Mouse (Mus musculus) right cerebral cortex, postnatal 36 days (tissue): ENCODE measurements at regions not wholly inside any gene's neighbourhood (a gene's known extent, or its start where the extent isn't known, plus 50 kb on each side); places are given as distances from the start of the nearest gene placed in this dataset.
A peak's percentile ranks its signal among the peaks of the same experiment; 100 is the strongest.

ENCODE experiments used
- DNase-seq, 2 experiments: peaks; one replicate each; pipeline ENCODE4 v3.0.0; 2022; ENCODE audit warnings: low spot score in 2 of 2, mixed read lengths in 1 of 2

DNA sequence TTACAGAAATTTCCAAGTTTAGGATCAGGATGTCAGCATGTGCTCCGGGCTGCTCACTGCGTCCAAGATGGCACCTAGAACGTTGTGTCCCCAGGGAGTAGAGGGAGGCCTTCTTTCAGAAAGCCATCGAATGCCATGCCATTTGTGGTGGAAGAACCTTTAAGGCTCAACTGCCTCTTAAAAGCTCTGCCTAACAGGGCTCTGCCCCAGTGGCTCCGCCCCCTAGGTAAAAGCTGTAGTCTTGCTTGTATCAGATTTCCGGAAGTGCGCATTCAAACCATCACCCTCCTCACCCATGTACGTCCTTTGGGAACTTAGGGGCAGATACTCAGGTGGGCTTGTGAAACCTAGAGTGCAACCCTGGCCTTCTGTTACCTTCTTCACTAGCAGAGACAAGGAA is 54.0 kb upstream of the Psmd7 start:
- no peak for DNase-seq

GRCm38 (mm10) chr8:107647936-107648335 is 59.7 kb upstream of the Psmd7 start:
- DNase-seq, result no peak

- DNase-seq, result no peak
These were observed 62.0 kb upstream of the Psmd7 start for GRCm38 (mm10) chr8:107650306-107650705.

DNA sequence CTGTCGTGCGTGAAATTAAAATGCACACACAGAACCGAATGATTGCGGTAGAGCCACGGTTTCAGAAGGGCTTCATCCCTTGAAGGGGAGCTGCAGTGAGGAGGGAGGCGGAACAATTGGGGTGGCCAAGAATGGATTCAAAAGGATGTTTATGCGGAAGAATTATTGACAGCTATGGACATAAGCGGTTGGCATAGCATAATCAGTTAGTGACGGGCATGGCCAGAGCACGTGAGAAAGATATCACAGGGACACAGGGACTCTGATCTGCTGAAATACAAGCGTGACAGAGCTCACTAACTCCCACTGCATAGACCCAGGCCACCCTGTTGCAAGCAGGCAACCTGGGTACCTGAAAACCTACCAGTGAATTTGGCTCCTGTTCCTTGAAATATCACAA is 63.2 kb upstream of the Psmd7 start:
- no peak for DNase-seq

DNA sequence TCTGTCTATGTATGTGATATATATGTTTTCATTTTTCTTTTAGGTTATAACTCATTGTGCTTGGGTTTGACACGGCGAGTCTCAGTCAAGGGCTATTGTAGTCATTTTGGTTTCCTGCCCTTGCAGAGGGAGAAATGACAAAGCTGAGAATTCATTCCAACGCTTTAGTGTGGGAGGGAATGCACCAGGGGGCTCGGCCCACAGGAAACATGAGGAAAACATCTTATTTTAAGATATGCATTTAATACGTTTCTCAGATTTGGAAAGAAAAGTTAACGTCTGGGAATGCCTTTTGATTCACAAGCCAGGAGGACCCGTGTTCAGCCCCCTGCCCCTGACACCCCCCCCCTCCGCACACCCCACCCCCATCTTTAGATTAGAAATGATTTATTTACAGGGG is 64.0 kb upstream of the Psmd7 start:
- no peak for DNase-seq

- no peak for DNase-seq
These were observed 65.4 kb upstream of the Psmd7 start for GRCm38 (mm10) chr8:107653711-107654110.

GRCm38 (mm10) chr8:107656622-107657021 is 68.4 kb upstream of the Psmd7 start:
- no peak for DNase-seq

DNA sequence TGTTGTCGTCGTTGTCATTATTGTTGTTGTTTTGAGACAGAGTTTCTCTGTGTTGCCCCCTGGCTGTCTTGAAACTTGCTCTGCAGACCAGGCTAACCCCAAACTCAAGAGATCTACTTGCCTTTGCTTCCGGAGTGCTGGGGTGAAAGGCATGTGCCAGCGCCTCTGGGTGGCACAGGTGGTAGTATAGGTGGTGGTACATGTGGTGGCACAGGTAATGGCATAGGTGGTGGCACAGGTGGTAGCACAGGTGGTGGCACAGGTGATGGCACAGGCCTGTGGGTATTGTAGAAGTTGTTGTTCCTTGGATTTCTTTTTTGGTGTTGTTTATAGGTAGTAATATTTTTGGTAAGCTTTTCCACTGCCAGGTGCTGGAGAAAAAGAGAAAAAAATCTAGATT is 69.5 kb upstream of the Psmd7 start:
- DNase-seq, result no peak

DNA sequence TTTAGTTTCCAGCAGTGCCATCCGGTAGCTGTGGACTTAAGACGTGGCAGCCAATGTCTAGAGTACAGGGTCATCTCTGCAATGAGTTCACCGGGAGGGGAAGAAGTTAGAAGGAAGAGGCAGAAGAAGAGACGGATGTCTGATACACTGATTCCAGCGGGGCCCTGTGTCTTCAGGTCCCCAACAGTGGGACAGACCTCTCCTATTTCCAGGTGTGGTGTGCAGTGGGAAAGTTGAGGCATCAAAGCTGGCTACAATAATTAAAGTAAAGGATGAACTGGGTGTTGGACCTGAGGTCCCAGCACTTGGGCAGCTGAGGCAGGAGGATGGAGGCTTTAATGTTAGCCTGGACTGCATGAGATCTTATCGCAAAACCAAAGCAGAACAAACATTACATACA is 70.1 kb upstream of the Psmd7 start:
- no peak for DNase-seq

DNA sequence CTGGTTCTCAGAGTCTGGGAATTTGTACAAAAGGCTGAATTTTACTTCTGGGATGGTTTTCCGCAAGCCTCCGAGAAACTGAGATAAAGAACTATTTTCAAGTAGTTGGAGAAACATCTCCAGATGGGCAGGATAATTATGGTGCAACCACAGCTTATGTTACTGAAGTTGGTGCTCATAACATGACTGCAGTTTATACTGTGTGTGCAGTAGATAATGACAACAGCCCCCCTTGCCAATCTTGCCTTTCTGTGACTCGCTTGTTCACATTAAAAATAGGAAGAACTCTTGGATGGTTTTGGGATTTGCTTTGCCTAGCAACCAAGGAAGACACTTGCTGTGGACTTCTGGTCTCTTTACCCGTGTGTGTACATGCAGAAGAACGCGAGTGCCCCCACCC is 72.4 kb upstream of the Psmd7 start:
- peak; percentile 5 to 12 for DNase-seq

DNA sequence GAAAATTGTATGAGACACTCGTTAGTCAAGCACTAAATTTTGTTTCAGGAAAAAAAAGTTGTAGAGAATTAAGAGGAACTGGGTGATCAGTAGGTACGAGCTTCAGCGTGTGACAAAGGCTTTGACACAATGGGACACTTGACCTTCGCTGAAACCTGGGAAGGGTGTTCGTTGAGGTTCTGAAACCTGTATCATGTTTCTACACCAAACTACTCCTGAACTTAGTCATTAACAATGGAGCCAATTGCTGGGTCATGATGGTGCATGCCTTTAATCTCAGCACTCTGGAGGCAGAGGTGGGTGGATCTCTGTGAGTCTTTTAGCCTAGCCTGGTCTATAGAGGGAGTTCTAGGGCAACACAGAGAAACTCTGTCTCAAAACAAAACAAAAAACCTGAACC is 81.3 kb upstream of the Psmd7 start:
- no peak for DNase-seq

DNA sequence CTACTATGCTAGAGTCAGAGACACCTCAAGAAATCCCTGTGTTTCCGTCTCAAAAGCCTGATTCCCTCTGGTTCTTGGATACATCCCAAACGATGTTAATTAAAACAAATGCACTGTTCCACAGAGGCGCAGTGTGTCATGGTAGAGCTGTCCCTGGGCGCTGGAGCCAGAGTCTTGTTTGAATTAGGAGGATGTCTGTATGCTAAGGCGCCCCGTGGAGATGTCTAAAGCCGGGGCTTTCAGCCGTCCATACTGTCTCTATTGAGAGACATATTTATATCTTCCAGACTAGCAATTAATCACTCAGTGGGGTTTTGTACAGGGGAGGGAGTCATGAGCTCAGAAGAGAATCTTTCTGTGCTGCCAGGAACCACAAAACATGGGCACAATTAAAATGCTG is 83.2 kb upstream of the Psmd7 start:
- DNase-seq, result no peak

DNA sequence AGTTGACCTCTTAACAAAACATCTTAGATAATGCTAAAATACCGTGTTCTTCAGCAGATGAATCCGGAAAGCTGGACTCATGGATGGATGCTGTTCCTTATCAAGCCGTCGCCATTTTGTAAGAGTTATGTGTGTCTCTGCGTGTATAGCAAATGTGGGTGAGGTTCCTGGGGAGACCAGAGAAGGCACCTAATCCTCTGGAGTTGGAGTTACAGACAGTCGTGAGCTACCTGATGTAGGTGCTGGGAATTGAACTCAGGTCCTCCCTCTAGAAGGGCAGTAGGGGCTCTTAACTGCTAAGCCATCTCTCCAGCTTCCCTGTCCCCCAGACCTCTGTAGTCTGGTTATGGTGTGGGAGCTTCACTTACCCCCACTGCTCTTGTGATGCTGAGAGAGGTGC is 84.4 kb upstream of the Psmd7 start:
- no peak for DNase-seq

DNA sequence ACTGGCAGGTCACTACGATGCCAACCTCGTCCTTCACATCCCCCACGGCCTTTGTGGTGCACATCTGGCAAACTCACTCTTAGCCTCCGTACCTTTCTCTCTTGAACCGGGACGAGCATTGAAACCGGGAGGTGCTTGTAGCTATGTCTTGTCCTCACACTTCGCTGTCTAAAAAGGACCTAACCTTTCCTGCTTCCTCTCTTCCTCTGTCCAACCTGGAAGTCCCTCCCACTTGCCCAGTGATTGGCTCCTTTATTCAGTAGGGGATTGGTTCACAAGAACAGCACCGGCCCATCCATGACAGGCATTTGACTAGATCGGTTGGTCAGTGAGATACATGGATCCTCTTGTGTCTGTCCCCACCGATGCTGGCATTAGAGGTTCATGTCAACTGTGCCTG is 93.8 kb upstream of the Psmd7 start:
- no peak for DNase-seq

DNA sequence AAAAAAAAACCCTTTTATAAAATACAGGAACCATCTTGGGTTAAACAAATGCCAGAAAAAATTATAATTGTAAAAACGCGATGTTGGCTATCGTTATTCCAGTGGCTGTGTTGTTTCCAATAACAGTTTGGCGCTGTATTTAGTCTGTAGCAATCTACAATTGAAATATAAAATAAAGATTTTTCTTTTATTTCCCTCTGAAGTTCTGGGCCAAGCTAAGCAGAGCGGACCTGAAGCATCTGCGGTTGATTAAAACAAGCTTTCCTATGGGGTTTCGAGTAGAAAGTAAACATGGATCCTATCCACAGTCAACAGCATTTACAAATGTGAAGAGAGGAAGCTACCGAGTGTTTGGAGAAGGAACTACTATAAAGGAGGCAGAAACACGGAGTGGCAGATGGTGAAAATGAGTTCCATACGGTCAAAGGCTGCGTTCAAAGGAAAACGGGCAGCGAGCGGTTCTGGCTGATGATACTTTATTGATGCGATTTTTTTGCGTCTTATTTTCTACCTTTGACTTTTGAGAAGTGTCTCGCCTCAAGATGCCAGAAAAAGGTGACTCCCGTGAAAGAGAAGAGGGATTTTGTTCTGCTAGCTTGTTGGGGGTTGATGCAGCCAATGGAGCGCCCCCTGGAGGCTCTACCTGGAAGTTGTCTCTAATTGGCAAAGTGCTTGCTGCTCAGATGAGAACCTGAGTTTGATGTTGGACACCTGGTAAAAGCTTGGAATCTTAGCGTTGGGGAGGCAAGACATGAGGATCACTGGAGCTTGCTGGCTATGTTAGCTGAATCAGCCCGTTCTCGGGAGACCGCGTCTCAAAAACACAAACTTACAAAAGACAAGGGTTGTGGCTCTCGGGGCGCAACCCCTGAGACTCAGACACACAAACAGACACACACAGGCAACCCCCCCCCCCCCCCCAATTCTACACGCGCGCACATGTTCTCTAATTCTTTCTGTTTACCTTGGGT is 96.7 kb upstream of the Psmd7 start:
- DNase-seq, result no peak

GRCm38 (mm10) chr8:107686936-107687335 is 98.7 kb upstream of the Psmd7 start:
- DNase-seq, result no peak

GRCm38 (mm10) chr8:107687529-107687928 is 99.3 kb upstream of the Psmd7 start:
- no peak for DNase-seq

DNA sequence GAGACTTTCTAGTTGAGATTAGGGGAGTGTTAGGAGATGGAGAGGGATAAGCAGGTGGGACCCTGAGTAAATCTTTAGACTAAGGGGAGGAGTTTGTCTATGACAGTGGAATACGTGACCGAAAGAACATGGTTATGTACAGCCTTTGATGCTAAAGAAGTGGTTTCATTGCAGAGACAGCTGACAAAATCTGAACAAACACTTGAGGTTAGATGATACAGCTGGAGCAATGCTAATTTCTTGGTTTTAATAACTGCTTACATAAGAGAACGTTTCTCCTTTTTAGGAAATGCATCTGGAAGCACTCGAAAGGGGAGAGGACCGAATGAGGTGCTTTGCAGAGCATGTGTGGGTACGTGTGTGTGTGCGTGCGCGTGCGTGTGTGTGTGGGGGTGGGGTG is 100.8 kb upstream of the Psmd7 start:
- no peak for DNase-seq

- DNase-seq, result no peak
These were observed 103.0 kb upstream of the Psmd7 start for GRCm38 (mm10) chr8:107691251-107691650.

DNA sequence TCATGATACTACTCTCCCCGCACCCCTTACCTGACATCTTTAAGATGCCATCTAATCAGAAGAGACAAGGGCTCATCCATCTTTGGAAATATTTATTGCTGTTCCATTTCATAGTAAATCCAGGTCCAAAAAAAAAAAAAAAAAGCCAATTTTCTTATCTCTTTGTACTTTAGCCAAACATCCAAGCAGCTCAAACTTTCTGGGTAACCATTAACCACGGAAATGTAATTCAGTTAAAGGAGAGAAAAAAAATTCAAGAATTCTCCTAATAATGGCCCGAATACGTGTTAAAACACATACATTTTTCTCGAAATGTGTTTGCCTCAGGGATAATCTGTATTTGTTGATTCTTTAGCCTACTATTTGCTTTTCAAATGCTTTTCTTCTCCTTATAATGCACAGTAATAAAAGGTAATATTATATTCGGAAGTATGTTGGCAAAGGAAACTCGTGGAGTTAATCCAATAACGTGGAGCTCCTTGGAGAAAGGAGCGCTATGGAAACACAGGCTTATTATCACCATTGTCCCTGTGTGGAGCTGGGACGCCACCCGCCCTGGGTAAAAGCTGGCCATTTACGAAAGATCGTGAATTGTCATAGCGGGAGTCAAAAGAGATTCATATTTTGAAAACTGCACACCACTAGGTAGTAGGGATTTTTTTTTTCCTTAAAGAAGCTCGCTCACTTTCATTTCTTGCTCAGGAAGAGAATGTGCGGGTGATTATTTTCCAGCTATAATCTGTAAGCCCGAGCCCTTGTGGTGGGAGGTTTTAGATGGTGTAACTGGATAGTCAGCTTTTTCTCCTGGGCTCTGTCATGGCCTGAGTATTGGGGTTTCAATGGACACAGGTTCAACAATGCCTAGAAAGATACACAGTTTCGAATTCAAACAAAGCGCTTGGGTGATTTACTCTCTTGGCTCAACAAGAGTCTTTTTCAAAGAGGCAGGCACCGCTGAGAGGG is 108.4 kb upstream of the Psmd7 start:
- no peak for DNase-seq

DNA sequence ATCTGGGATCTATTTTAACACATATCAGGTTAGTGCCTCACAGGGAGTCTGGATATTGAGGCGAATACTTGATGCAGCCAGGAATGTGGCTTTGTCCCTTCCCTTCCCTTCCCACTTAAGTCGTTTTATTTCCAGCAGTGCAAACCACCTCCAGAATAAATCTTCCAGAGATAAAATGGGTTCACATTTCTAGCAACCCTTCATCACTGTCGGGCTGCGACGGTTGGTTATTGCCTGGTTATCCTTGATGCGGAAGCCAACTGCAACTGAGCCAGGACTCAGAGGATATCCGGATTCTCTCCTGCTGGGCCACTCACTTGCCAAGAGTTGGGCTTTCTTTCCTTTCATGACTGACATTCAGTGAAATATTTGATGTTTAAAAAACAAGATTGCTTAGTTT is 111.0 kb upstream of the Psmd7 start:
- no peak for DNase-seq

DNA sequence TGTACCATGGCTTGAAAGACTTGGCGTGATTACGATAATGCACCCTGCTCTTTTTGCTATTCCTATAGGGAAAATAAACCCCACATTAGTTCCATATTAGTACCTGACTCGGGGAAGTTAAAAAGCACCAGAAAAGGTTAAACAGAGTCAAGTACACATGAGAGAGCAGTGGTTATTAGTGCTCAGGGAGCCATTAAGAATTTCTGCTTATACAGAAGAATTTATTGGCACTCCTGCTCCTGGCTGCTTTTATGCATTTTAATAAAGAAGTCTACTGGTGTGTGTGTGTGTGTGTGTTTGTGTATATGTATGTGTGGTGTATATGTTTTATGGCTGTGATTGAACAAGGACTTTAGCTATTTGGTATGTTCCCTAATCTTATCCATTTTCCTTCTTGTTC is 111.5 kb upstream of the Psmd7 start:
- no peak for DNase-seq

- DNase-seq, result no peak
These were observed 127.6 kb upstream of the Psmd7 start for GRCm38 (mm10) chr8:107715901-107716300.
